Mouse (Mus musculus) ZHBTc4 (cell line): ENCODE data around the gene Pam.
"Not testable (repeated sequence)": the region's sequence is repeated elsewhere in the genome, so short reads cannot be mapped to it uniquely, and the experiment has no call there.

ENCODE experiments used
- DNase-seq: peaks from one replicate; pipeline ENCODE4 v3.0.0-alpha.2; 2011; ENCODE audit warnings: low read depth, low spot score

Pam gene

GRCm38 (mm10) chr1:98038252-98038651 lies 57.2 kb downstream of the Pam start:
- no peak for DNase-seq

- DNase-seq = no peak
Measured at GRCm38 (mm10) chr1:98035736-98036135, 59.7 kb downstream of the Pam start.

GRCm38 (mm10) chr1:98031802-98032201 lies 63.6 kb downstream of the Pam start:
- no peak for DNase-seq

- DNase-seq = no peak
Measured at GRCm38 (mm10) chr1:98029025-98029424, 66.4 kb downstream of the Pam start.

GRCm38 (mm10) chr1:98028468-98028867 lies 67.0 kb downstream of the Pam start:
- peak; percentile 11 for DNase-seq

- no peak for DNase-seq
Measured at GRCm38 (mm10) chr1:98027959-98028358, 67.5 kb downstream of the Pam start.

GRCm38 (mm10) chr1:98025924-98026640 lies 69.4 kb downstream of the Pam start:
- no peak for DNase-seq

GRCm38 (mm10) chr1:98023866-98024265 lies 71.6 kb downstream of the Pam start:
- DNase-seq = no peak

GRCm38 (mm10) chr1:98018987-98019386 lies 76.5 kb downstream of the Pam start:
- DNase-seq = no peak

- DNase-seq = no peak
Measured at GRCm38 (mm10) chr1:98016004-98016848, 79.2 kb downstream of the Pam start.

GRCm38 (mm10) chr1:98015564-98015963 lies 79.9 kb downstream of the Pam start:
- no peak for DNase-seq

GRCm38 (mm10) chr1:98002561-98003425 lies 92.7 kb downstream of the Pam start:
- DNase-seq = no peak

GRCm38 (mm10) chr1:97999465-97999864 lies 96.0 kb downstream of the Pam start:
- DNase-seq = no peak

GRCm38 (mm10) chr1:97998961-97999360 lies 96.5 kb downstream of the Pam start:
- not testable (repeated sequence) for DNase-seq

- DNase-seq = no peak
Measured at GRCm38 (mm10) chr1:97997088-97997487, 98.4 kb downstream of the Pam start.

- no peak for DNase-seq
Measured at GRCm38 (mm10) chr1:97991976-97992375, 103.5 kb downstream of the Pam start.

- DNase-seq = no peak
Measured at GRCm38 (mm10) chr1:97983189-97983588, 112.3 kb downstream of the Pam start.

- DNase-seq = peak; percentile 60
Measured at GRCm38 (mm10) chr1:97979422-97979821, 116.0 kb downstream of the Pam start.

GRCm38 (mm10) chr1:97977521-97977920 lies 117.9 kb downstream of the Pam start:
- DNase-seq = no peak

- peak; percentile 58 for DNase-seq
Measured at GRCm38 (mm10) chr1:97976873-97977473, 118.5 kb downstream of the Pam start.

- DNase-seq = peak; percentile 9
Measured at GRCm38 (mm10) chr1:97976072-97976471, 119.4 kb downstream of the Pam start.
